Mouse (Mus musculus): Measurements from ENCODE around the gene Ncapd2. TPM values are rescaled to one million over a fixed set of nuclear protein-coding genes. Genes with fewer than 3 reads are reported as not detected.

Gene Ncapd2
- 28.7 TPM for total RNA-seq (2023)

DNA sequence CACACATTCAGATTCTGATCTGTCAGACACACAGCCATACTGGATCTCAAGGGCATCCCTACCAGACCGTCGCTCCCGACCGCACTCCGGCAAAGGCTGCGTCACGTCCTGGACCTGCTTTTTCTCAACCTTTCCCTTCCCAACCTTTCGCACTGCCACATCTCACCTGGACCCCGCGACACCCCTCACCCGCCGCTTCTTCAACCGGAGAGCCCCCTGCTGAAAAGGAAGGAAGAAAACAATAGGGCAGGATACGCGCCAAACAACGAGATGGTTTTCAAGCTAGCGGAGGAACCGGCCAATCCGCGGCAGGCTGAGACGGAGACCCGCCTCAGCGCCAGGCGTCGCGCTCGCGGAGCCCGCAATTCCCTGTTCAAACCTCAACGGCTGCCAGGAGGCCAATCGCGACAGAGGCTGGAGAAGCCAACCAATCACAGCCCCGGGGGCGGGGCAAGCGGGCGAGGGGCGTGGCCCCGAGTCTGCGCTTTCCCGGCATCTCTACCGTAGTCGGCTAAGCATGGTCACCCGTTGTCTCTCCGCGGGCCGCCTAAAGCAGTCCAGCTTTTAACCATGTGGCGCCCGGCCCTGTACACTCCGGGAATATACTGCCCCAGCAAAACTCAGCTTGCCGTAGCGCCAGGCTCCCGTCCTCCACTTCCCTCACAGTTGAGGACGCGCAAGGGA is at the start of gene Ncapd2, which contains the start of gene Mrpl51:
Gene Ncapd2, minus strand, starts transcription at position 370 of the 684 bp plus-strand sequence.
Gene Mrpl51, plus strand, starts transcription at position 470 of the 684 bp plus-strand sequence.

DNA sequence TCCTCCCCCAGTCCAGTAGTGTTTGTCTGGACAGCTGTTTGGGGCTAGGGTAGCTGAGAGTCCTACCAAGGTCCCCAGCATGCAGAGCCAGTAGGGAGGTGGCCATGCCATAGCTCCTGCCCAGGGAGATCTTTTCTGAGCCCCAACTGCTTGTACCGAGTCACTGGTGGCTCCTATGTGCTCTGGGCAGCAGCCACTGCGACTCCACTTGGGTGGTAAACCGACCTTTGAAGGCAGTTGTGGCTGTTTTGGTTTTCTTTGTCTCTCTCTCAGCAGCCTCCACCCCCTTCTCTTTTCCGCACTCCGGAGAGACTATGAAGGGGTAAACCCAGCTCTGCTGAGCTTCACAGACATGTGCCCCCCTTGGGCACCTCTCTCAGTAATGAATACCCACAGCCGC is 45.3 kb upstream of the Ncapd2 start, which contains the start of gene Cd27:
Gene Cd27, minus strand, starts transcription at position 229 of the 400 bp plus-strand sequence.

DNA sequence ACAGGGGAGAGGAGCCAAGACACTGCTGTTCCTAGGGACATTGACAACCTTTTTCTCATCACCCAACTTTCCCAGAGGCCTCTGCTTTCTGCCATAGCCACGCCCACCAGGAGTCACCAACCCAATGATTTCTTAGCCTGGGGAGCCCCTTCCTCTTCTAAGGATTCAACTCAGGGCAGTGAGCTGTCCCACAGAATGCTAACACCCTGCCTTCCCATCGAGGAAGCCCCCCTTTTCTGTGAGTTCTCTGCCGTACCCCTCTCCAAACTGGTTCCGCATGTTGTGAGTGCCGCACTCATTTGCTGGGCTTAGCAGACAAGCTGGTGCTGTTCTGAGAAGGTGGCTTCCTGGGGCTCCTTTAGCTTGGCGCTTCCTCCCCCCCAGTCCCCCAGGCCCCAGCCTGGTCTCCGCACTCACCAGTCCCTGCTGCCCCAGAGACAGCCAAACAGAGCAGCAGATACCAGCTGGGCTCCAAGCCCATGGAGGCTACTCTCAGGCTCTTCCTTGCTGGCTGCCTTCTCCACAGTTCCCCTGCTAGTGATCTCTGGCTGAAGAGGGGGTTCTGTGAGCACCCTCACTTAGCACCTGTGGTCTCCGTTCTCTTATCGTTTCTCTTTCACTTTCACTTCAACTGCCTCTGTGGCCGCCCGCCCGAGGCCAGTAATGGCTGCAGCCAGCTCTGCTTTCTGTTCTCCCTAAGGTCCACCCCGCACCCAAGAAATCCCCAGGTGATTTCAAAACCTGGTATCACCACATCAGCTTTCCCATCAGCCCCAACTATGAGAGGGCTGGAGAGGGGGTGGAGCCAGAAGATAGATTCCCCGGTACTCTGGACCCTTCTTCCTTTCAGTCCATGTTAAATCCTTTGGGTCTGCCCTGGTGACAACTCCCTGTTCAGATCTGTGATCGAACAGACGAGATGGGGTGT is 39.9 kb upstream of the Ncapd2 start, which contains the start of gene Tapbpl:
Gene Tapbpl, minus strand, starts transcription at position 744 of the 928 bp plus-strand sequence.

DNA sequence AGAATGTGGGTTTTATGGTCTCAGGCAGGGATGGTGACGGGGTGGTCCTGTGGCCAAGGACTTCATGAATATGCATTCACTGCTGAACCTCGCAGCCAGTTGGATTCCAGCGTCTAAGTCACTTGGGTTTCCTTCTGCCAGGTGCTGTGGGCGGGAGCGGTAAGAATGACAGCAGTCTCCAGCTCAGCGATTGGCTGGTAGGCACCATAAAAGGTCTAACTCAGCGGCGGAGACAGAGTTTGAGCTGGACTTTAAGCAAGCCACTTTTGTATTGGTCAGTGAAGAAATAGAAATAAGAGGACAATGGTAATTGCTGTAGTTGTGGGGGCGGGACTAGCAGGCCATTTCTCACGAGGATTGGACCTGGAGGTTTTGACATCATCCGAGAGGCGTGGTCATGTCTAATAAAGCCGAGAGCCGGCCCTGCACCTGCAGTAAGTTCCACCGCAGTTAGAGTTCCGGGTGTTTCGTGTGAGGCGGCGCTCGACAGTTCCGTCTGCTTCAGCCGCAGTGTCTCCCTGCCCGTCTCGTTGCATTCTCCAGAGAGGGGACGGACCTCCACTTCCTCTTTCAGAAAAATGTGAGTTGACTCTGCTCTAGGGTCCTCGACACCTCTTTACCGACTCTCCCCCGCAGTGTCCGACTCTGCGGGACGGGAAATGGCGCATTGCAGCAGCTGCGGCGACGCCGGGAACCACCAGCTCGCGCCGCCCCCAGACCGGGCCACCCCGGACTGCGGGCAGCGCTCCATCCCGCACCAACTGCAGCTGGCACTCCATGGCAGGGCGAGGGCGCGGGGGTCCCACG is 23.9 kb upstream of the Ncapd2 start, which contains the start of gene Vamp1:
Gene Vamp1, plus strand, starts transcription at position 404 of the 807 bp plus-strand sequence.

DNA sequence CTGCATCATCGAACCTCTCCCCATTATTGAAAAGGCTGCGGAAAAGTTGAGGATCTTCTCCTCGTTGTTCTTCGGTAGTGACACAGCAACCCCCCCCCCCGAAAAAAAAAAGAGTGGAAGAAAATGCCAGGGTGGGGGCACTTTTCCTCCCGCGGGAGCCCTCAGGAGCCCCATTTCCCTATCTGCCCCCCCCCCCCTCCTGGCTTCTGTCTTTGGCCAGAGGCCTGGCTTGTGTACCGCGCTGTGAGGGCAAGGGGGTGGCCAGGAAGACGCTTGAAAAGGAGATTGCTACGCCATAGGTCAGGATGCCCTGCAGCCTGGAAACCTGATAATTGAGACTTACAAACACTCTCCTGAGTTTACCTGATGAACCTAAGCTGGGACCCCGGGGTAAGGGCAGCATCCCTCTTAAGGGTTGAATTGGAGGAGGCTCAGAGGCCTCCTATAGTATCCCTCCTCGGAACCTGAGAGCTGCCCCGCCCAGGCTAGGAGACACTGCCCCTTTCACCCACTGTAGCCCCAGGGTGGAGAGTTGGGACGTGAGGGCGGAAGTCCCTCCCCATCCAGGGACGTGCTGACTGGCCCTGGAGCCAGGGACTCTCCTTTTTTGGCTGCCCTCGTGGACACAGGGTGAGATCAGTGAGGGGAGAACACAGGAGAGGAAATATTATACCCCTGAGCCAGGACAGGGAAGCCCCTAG is 25.3 kb downstream of the Ncapd2 start, which contains the start of gene Gapdh:
Gene Gapdh, minus strand, starts transcription at position 417 of the 701 bp plus-strand sequence.

DNA sequence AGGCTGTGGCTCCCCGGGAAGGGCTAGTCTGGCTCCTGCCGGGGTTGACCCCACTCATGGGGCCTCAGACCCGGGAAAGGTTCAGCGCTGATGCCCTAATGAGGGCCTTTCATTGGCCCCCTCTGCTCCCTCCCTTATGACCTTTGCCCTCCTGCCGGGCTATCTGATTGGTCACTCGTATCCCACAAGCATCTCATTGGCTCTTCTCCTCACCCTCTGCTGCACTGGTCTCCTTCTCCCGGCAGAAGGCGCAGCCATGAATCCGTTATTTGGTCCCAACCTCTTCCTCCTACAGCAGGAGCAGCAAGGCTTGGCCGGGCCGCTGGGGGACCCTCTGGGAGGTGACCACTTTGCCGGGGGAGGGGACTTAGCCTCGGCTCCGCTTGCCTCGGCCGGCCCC is 46.5 kb downstream of the Ncapd2 start, which contains the start of gene Iffo1:
Gene Iffo1, plus strand, starts transcription at position 241 of the 400 bp plus-strand sequence.

DNA sequence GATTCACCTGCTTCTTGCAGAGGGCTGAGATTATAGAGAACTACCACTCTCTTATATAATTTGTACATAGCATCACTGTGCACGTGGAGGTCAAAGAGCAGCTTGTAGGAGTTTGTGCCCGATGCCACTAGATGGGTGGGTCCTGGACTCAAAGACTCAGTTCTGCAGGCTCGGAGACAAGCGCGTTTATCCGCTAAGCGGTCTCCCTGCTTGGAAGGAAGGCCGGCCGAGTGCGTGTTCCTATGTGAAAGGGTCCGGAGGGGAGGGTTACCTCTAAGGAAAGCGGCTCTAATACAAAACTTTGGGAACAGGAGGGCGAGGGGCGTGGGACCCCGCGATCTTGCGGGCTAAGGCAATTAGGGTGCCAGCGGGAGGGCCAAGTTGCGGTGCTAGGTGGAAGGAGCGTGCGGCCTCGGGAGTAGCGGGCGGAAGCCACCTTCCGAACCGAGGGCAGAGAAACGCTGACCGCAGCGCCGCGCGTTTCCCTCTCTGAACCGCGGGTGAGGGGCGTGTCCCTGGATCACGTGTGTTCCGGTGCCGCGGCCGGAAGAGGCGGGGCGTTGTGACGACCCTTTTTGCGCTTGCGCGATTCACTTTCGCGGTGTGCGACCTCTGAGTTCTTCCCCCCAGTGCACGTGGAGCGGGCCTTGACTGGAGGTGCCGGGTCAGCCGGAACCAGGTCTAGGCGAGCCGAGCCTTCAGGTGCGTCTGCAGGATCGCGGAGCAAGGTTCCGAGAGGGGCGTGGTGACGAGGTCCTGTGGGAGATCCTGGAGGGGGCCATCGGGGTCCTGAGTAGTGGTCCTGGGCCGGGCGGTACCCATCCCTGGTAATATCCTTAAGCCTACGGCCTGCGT is 60.0 kb downstream of the Ncapd2 start, which contains the start of gene Nop2:
Gene Nop2, plus strand, starts transcription at position 608 of the 855 bp plus-strand sequence.

Other genes with a start within 250 kb of the Ncapd2 start
- gene Cops7a, start 226.2 kb downstream of the Ncapd2 start, total RNA-seq (2023): 40.5 TPM
- gene Pianp, start 195.0 kb downstream of the Ncapd2 start, total RNA-seq (2023): 1.1 TPM
- 79.4 TPM for gene Zfp384, start 182.6 kb downstream of the Ncapd2 start, total RNA-seq (2023)
- gene Ing4, start 151.9 kb downstream of the Ncapd2 start, total RNA-seq (2023): 72.1 TPM
- gene Acrbp, start 142.0 kb downstream of the Ncapd2 start, total RNA-seq (2023): 10.1 TPM
- gene Lpar5, start 123.8 kb downstream of the Ncapd2 start, total RNA-seq (2023): 12.8 TPM
- 269 TPM for gene Chd4, start 95.7 kb downstream of the Ncapd2 start, total RNA-seq (2023)
- gene Nop2, start 59.8 kb downstream of the Ncapd2 start, total RNA-seq (2023): 31.9 TPM
- gene Iffo1, start 46.5 kb downstream of the Ncapd2 start, total RNA-seq (2023): 32.4 TPM
- gene Gapdh, start 25.2 kb downstream of the Ncapd2 start, total RNA-seq (2023): 445 TPM
- gene Mrpl51, start 100 bp upstream of the Ncapd2 start, total RNA-seq (2023): 19.4 TPM
- 95.8 TPM for gene Vamp1, start 23.9 kb upstream of the Ncapd2 start, total RNA-seq (2023)
- gene Tapbpl, start 40.2 kb upstream of the Ncapd2 start, total RNA-seq (2023): 29.7 TPM
- 174 TPM for gene Cd27, start 45.3 kb upstream of the Ncapd2 start, total RNA-seq (2023)
- not detected for gene Tuba3a, start 94.3 kb upstream of the Ncapd2 start, total RNA-seq (2023)
- 0.88 TPM for gene Ltbr, start 122.2 kb upstream of the Ncapd2 start, total RNA-seq (2023)
- gene Scnn1a, start 129.0 kb upstream of the Ncapd2 start, total RNA-seq (2023): not detected
- 71.1 TPM for gene Tnfrsf1a, start 157.7 kb upstream of the Ncapd2 start, total RNA-seq (2023)
- gene Plekhg6, start 189.1 kb upstream of the Ncapd2 start, total RNA-seq (2023): not detected

All from CD4-positive naive resting alpha-beta T cell, adult 76 days (primary cell).